Mouse (Mus musculus) ES-E14 (cell line): ENCODE results near the gene Rap1gap2. TPM values are rescaled to one million over a fixed set of nuclear protein-coding genes. Genes with fewer than 3 reads are reported as not detected.

Experiments
- DNase-seq: peaks from one replicate; pipeline ENCODE4 v3.0.0-alpha.2; 2013; ENCODE audit warnings: low read depth, low spot score
- H3K27ac ChIP-seq: 2 replicates; pipeline ENCODE4 v1.5.1; 2012; ENCODE audit warnings: low read depth, mild to moderate bottlenecking, low read length, moderate library complexity, mixed read lengths; ENCODE audit not compliant: poor library complexity, insufficient read depth, severe bottlenecking
- H3K36me3 ChIP-seq: 2 replicates; pipeline ENCODE4 v1.6.1; 2012; ENCODE audit warnings: mild to moderate bottlenecking, low read length, moderate library complexity, mixed read lengths; ENCODE audit not compliant: control insufficient read depth, poor library complexity, insufficient read depth, severe bottlenecking
- H3K4me1 ChIP-seq, 2 experiments: fragments of 150-350 bp in 1 of 2; sonication (generic) in 1 of 2; 2 replicates each; pipeline ENCODE4 v1.6.1; 2012; ENCODE audit warnings: low read length in 2 of 2, mild to moderate bottlenecking in 1 of 2, mixed read lengths in 1 of 2; ENCODE audit not compliant: control insufficient read depth in 2 of 2, insufficient read depth in 2 of 2, poor library complexity in 1 of 2
- H3K4me3 ChIP-seq, 2 experiments: fragments of 150-350 bp in 1 of 2; sonication (generic) in 1 of 2; 2 replicates each; pipeline ENCODE4 v1.5.1; 2012; ENCODE audit warnings: low read length in 2 of 2, low read depth in 1 of 2, mild to moderate bottlenecking in 1 of 2, mixed read lengths in 1 of 2; ENCODE audit not compliant: insufficient read depth in 1 of 2, poor library complexity in 1 of 2, severe bottlenecking in 1 of 2
- H3K9ac ChIP-seq: 2 replicates; pipeline ENCODE4 v1.6.1; 2012; ENCODE audit warnings: low read depth, mild to moderate bottlenecking, low read length, mixed read lengths; ENCODE audit not compliant: poor library complexity, insufficient read depth, severe bottlenecking
- H3K9me3 ChIP-seq: fragments of 150-350 bp; sonication (generic); 2 replicates; pipeline ENCODE4 v1.6.1; 2012; ENCODE audit warnings: low read depth, mild to moderate bottlenecking, low read length; ENCODE audit not compliant: control insufficient read depth, insufficient read depth
- CHD2 ChIP-seq: IDR thresholded peaks from 2 replicates; pipeline ENCODE4 v1.6.1; 2014; ENCODE audit warnings: mild to moderate bottlenecking, low read depth, low read length, inconsistent platforms
- HCFC1 ChIP-seq: IDR thresholded peaks from 2 replicates; pipeline ENCODE4 v1.6.1; 2012; ENCODE audit warnings: low read length, inconsistent platforms, borderline replicate concordance; ENCODE audit not compliant: insufficient read depth
- MAFK ChIP-seq: IDR thresholded peaks from 2 replicates; pipeline ENCODE4 v1.6.1; 2014; ENCODE audit warnings: mild to moderate bottlenecking, low read depth, low read length, inconsistent platforms; ENCODE audit not compliant: insufficient read depth
- ZC3H11A ChIP-seq: IDR thresholded peaks from 2 replicates; pipeline ENCODE4 v1.6.1; 2012; ENCODE audit warnings: low read depth, mild to moderate bottlenecking, inconsistent platforms, low read length, borderline replicate concordance
- ZNF384 ChIP-seq: IDR thresholded peaks from 2 replicates; pipeline ENCODE4 v1.6.1; 2012; ENCODE audit warnings: low read depth, low read length, inconsistent platforms
- in situ Hi-C, 2 experiments: fragments of 600-800 bp; cut with MboI; formaldehyde crosslinking; loops; one replicate each; pipeline ENCODE4 v1.15.1; 2025; ENCODE audit warnings: low sequenced_read_pairs in 2 of 2, inconsistent platforms in 1 of 2; ENCODE audit not compliant: unreplicated experiment in 2 of 2
- total RNA-seq: library from RNA; depleted of rRNA; stranded (reverse); fragments of 300-350 nt; gene quantifications from 2 replicates; pipeline ENCODE4 v1.2.3, GENCODE M21; 2012

Gene Rap1gap2
- total RNA-seq, 1 experiment = 2.7 TPM

- TF ChIP-seq ZC3H11A (no peak), CHD2 (no peak), HCFC1 (no peak), ZNF384 (no peak), MAFK (no peak)
- H3K9me3 ChIP-seq = no peaks in the 10 kb centered on the region
- H3K36me3 ChIP-seq = no peaks in the 10 kb centered on the region
- no peak overlapping the region for H3K4me3 ChIP-seq
- no peak overlapping the region for H3K27ac ChIP-seq
- in situ Hi-C loops = no loop called here
- no peak overlapping the region for H3K9ac ChIP-seq
- H3K4me1 ChIP-seq = peaks cover 0 to 5% of the 10 kb centered on the region in 2 experiments; a peak in 2 of 4 replicates
- no peak for DNase-seq
Measured at GRCm38 (mm10) chr11:74568463-74568862, 42.3 kb downstream of the Rap1gap2 start.

GRCm38 (mm10) chr11:74568004-74568403 lies 42.7 kb downstream of the Rap1gap2 start:
- no peak for DNase-seq
- Histone ChIP-seq H3K36me3 (no peaks in the 10 kb centered on the region), H3K9ac (no peak overlapping the region), H3K4me1 (peaks cover 0 to 5% of the 10 kb centered on the region in 2 experiments; a peak in 2 of 4 replicates), H3K9me3 (no peaks in the 10 kb centered on the region), H3K27ac (no peak overlapping the region), H3K4me3 (no peak overlapping the region)
- TF ChIP-seq CHD2 (no peak), ZC3H11A (no peak), HCFC1 (no peak), MAFK (no peak), ZNF384 (no peak)
- in situ Hi-C loops = no loop called here

GRCm38 (mm10) chr11:74566326-74566874 lies 44.3 kb downstream of the Rap1gap2 start:
- TF ChIP-seq MAFK = no peak
- TF ChIP-seq ZNF384 = no peak
- in situ Hi-C loops = no loop called here
- H3K27ac ChIP-seq = no peak overlapping the region
- H3K9me3 ChIP-seq = no peaks in the 10 kb centered on the region
- no peak overlapping the region for H3K9ac ChIP-seq
- no peaks in the 10 kb centered on the region for H3K36me3 ChIP-seq
- DNase-seq = no peak
- no peak overlapping the region for H3K4me3 ChIP-seq
- peaks cover 0 to 4% of the 10 kb centered on the region in 2 experiments; a peak in 2 of 4 replicates for H3K4me1 ChIP-seq

GRCm38 (mm10) chr11:74561392-74561791 lies 49.3 kb downstream of the Rap1gap2 start:
- Histone ChIP-seq H3K36me3 (no peaks in the 10 kb centered on the region), H3K9me3 (no peaks in the 10 kb centered on the region), H3K4me1 (peaks cover under 1 to 16% of the 10 kb centered on the region in 2 experiments; a peak in 2 of 4 replicates), H3K9ac (no peak overlapping the region), H3K27ac (no peak overlapping the region), H3K4me3 (no peak overlapping the region)
- no peak for DNase-seq
- TF ChIP-seq ZNF384 = no peak
- TF ChIP-seq CHD2 = no peak
- TF ChIP-seq MAFK = no peak
- no peak for TF ChIP-seq ZC3H11A
- no peak for TF ChIP-seq HCFC1
- in situ Hi-C loops = no loop called here
